ENCODE assay signal across 8 mouse cellular contexts in genomic region chr7:80860227-80860626, GRCm38 (mm10). TPM values are rescaled to one million over a fixed set of nuclear protein-coding genes. Genes with fewer than 3 reads are reported as not detected.
DNase-seq lines count a peak whose midpoint lies in the region; ATAC-seq and TF ChIP-seq lines count a peak whose summit lies in the region.

No protein-coding gene starts in this region.

- TF ChIP-seq CTCF in kidney, adult 2 months (conservative IDR thresholded peaks at IDR 0.05; ENCODE audit: insufficient read depth, insufficient read length, low read depth, low read length) = no peak

- no peaks in the 10 kb centered on the region for H3K36me3 ChIP-seq in kidney, adult 2 months (ENCODE audit: control insufficient read depth, insufficient read depth, low read length)
- peaks cover 2% of the 10 kb centered on the region; the same call in 1 of the 2 replicates for H3K36me3 ChIP-seq in lung, embryonic 15.5 days
- H3K36me3 ChIP-seq in neural tube, embryonic 15.5 days = peaks cover 12% of the 10 kb centered on the region

- no peaks in the 10 kb centered on the region for H3K27me3 ChIP-seq in kidney, adult 2 months (replicated peaks; ENCODE audit: control insufficient read depth, insufficient read depth, low read length)
- no peaks in the 10 kb centered on the region for H3K27me3 ChIP-seq in lung, embryonic 15.5 days
- no peaks in the 10 kb centered on the region for H3K27me3 ChIP-seq in neural tube, embryonic 15.5 days (replicated peaks)

- peak; percentile 40 for ATAC-seq in common myeloid progenitor, adult 5-6 weeks (replicated peaks; ENCODE audit: low read depth, poor library complexity, severe bottlenecking)
- ATAC-seq in lung, embryonic 15.5 days (ENCODE audit: borderline replicate concordance, extremely low read depth, low FRiP score, low TSS enrichment) = peak; percentile 74; the same call in 1 of the 2 replicates
- peak; percentile 83 for ATAC-seq in neural tube, embryonic 15.5 days (ENCODE audit: low FRiP score)

- TF ChIP-seq POLR2A in kidney, adult 2 months (IDR thresholded peaks at IDR 0.05; ENCODE audit: low read depth, low read length) = no peak

- peak overlapping the region; percentile 13; the same call in 1 of the 2 replicates for H3K27ac ChIP-seq in kidney, adult 2 months (ENCODE audit: insufficient read depth, low read depth, low read length)
- peak overlapping the region; percentile 26 for H3K27ac ChIP-seq in lung, embryonic 15.5 days
- peak overlapping the region; percentile 54 for H3K27ac ChIP-seq in neural tube, embryonic 15.5 days (replicated peaks)

- H3K4me1 ChIP-seq in kidney, adult 2 months (ENCODE audit: control insufficient read depth, insufficient read depth, low read length) = peaks cover 10% of the 10 kb centered on the region
- H3K4me1 ChIP-seq in lung, embryonic 15.5 days = peaks cover 29% of the 10 kb centered on the region
- H3K4me1 ChIP-seq in neural tube, embryonic 15.5 days = peaks cover 43% of the 10 kb centered on the region

- no peaks in the 10 kb centered on the region for H3K9me3 ChIP-seq in lung, embryonic 15.5 days
- H3K9me3 ChIP-seq in neural tube, embryonic 15.5 days (replicated peaks) = no peaks in the 10 kb centered on the region

- peak overlapping the region; percentile 47 for H3K9ac ChIP-seq in lung, embryonic 15.5 days
- H3K9ac ChIP-seq in neural tube, embryonic 15.5 days (replicated peaks) = peak overlapping the region; percentile 60

- peak overlapping the region; percentile 51 for H3K4me3 ChIP-seq in kidney, adult 2 months (ENCODE audit: insufficient read depth, low read depth, low read length)
- peak overlapping the region; percentile 93 for H3K4me3 ChIP-seq in lung, embryonic 15.5 days
- peak overlapping the region; percentile 82 for H3K4me3 ChIP-seq in neural tube, embryonic 15.5 days (replicated peaks)

- H3K4me2 ChIP-seq in lung, embryonic 15.5 days = peak overlapping the region; percentile 78
- H3K4me2 ChIP-seq in neural tube, embryonic 15.5 days = peak overlapping the region; percentile 78

- WGBS in kidney, adult 2 months = under 1% methylated on average over 13 of the region's 13 CpGs
- under 1% methylated on average over 13 of the region's 13 CpGs for WGBS in lung, embryonic 15.5 days
- under 1% methylated on average over 13 of the region's 13 CpGs for WGBS in neural tube, embryonic 15.5 days

- peak; percentile 88 for DNase-seq in CD4-positive helper T cell, adult 2 months (ENCODE audit: low read depth, low spot score)
- DNase-seq in R1 (ENCODE audit: low read depth, low spot score) = peak; percentile 92
- peak; percentile 62 to 65 for DNase-seq in heart, adult 9 months (ENCODE audit: low spot score in 2 of 2)
- peak; percentile 78 for DNase-seq in kidney, adult 2 months
- peak; percentile 85 for DNase-seq in thymus, postnatal 4 days

RNA-seq across cellular contexts. Expression of gene Zscan2, which starts 0.5 kb away (rescaled TPM):
- total RNA-seq in common myeloid progenitor, adult 5-6 weeks (2017) = 7.9 and 14.2 TPM in 2 replicates
- 5.2 and 5.4 TPM in 2 replicates for polyA plus RNA-seq in kidney, adult 2 months (2012; rRNA removed)
- polyA plus RNA-seq in lung, embryonic 15.5 days (2015; fragmentation: Nextera tagmentation; extraction: Ambion mirVana) = 2.7 and 2.9 TPM in 2 replicates
- 3.3 and 3.9 TPM in 2 replicates for polyA plus RNA-seq in neural tube, embryonic 15.5 days (2015; fragmentation: Nextera tagmentation; extraction: Ambion mirVana)

RNA-seq across cellular contexts. Expression of gene Iqgap1, which starts 34.5 kb away (rescaled TPM):
- 84.8 and 101 TPM in 2 replicates for total RNA-seq in common myeloid progenitor, adult 5-6 weeks (2017)
- polyA plus RNA-seq in kidney, adult 2 months (2012; rRNA removed) = 38.1 and 42.0 TPM in 2 replicates
- 107 and 115 TPM in 2 replicates for polyA plus RNA-seq in lung, embryonic 15.5 days (2015; fragmentation: Nextera tagmentation; extraction: Ambion mirVana)
- polyA plus RNA-seq in neural tube, embryonic 15.5 days (2015; fragmentation: Nextera tagmentation; extraction: Ambion mirVana) = 18.1 and 31.0 TPM in 2 replicates

RNA-seq across cellular contexts. Expression of gene Wdr73, which starts 40.8 kb away (rescaled TPM):
- 31.7 and 79.8 TPM in 2 replicates for total RNA-seq in common myeloid progenitor, adult 5-6 weeks (2017)
- polyA plus RNA-seq in kidney, adult 2 months (2012; rRNA removed) = 15.4 and 16.1 TPM in 2 replicates
- 36.9 and 37.1 TPM in 2 replicates for polyA plus RNA-seq in lung, embryonic 15.5 days (2015; fragmentation: Nextera tagmentation; extraction: Ambion mirVana)
- polyA plus RNA-seq in neural tube, embryonic 15.5 days (2015; fragmentation: Nextera tagmentation; extraction: Ambion mirVana) = 33.0 and 35.0 TPM in 2 replicates

RNA-seq across cellular contexts. Expression of gene Nmb, which starts 44.6 kb away (rescaled TPM):
- total RNA-seq in common myeloid progenitor, adult 5-6 weeks (2017) = not detected in 2 replicates
- 4.6 and 5.0 TPM in 2 replicates for polyA plus RNA-seq in kidney, adult 2 months (2012; rRNA removed)
- polyA plus RNA-seq in lung, embryonic 15.5 days (2015; fragmentation: Nextera tagmentation; extraction: Ambion mirVana) = 7.3 and 8.9 TPM in 2 replicates
- 6.4 and 7.2 TPM in 2 replicates for polyA plus RNA-seq in neural tube, embryonic 15.5 days (2015; fragmentation: Nextera tagmentation; extraction: Ambion mirVana)

Comparison
In these comparisons a context has a peak if more than half of its experiments do, and no peak if none do; other contexts are left out.
1. Peak in every context shown above with its lines: DNase-seq, ATAC-seq, H3K4me3 ChIP-seq and H3K27ac ChIP-seq.